Mouse (Mus musculus): Measurements from ENCODE around the gene Sae1.

DNA sequence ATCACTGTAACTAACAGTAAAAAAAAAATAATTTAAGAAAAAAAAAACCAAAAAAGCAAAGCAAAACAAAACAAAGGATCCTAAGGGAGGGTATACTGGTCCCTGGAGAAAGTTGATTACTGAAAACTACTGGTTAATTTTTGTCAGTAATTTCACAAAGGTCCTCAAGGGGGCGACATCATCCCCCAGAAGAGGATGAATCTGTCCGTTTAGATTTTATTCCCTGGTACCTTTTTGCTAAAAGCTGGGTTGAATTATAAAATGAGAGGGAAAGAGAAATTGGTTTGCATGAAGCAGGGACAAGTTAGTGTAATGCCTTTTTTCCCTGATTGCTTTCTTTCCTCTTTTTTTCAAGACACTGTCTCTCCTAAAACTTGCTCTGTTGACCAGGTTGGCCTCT lies 8.3 kb upstream of the Sae1 start:
- TF ChIP-seq CTCF (IDR thresholded peaks at IDR 0.05; ENCODE audit: low read depth) (peak; percentile 65), EP300 (IDR thresholded peaks at IDR 0.05; ENCODE audit: low read depth) (no peak)
